Mouse (Mus musculus) urinary bladder, postnatal 36 days (tissue): Measurements from ENCODE around the gene Gm21970.
A peak's percentile ranks its signal among the peaks of the same experiment; 100 is the strongest.

ENCODE experiments used
- DNase-seq, 2 experiments: peaks; one replicate each; pipeline ENCODE4 v3.0.0; 2022; ENCODE audit warnings: low spot score in 2 of 2, mixed read lengths in 1 of 2

Gene Gm21970

GRCm38 (mm10) chr16:91463400-91463799, 71.9 kb downstream of the Gm21970 start:
- no peak for DNase-seq

GRCm38 (mm10) chr16:91463836-91464400, 72.4 kb downstream of the Gm21970 start:
- DNase-seq: no peak

GRCm38 (mm10) chr16:91464594-91465504, 73.3 kb downstream of the Gm21970 start:
- peak; percentile 69 to 85 for DNase-seq

DNA sequence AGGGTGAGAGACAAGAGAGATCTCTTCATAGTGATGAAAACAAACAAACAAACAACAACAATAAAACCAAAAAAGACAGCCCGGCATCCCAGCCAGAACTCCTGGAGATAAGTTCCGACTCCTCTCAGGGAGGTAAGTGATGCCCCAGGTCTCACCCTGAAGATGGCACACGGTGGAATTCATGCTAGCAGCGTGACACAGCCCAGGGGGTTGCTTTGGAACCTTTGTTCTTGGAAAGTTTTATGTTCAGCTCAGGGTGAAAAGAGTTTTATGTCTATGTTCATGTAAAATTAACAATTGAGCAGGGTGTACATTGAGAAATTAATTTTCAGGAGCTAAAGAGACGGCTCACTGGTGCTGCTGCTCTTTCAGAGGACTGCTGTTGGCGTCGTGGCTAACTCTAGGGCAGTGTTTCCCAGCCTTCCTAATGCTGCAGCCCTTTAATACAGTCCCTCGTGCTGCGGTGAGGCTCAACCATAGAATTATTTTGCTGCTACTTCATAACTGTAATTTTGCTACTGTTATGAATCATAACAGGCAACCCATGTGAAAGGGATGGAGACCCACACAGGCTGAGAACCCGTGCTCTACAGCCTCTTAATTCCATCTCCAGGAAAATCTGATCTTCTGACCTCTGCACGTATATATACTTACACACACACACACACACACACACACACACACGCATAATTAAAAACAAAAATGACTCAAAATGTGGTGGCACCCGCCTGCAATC, 74.2 kb downstream of the Gm21970 start:
- no peak for DNase-seq

GRCm38 (mm10) chr16:91466566-91466965, 75.0 kb downstream of the Gm21970 start:
- no peak for DNase-seq
